Mouse (Mus musculus) C2C12 (cell line): ENCODE data around the gene Sparc. TPM values are rescaled to one million over a fixed set of nuclear protein-coding genes. Genes with fewer than 3 reads are reported as not detected.

Experiments
- H3K27me3 ChIP-seq: one replicate; pipeline ENCODE4 v1.6.1; 2011; ENCODE audit not compliant: control insufficient read depth, insufficient read depth, insufficient read length
- H3K36me3 ChIP-seq: one replicate; pipeline ENCODE4 v1.6.1; 2011; ENCODE audit not compliant: control insufficient read depth, insufficient read depth
- H3K4me3 ChIP-seq: one replicate; pipeline ENCODE4 v1.5.1; 2011; ENCODE audit warnings: mild to moderate bottlenecking, control low read depth; ENCODE audit not compliant: poor library complexity, insufficient read depth, severe bottlenecking
- H3K79me2 ChIP-seq: one replicate; pipeline ENCODE4 v1.6.1; 2011; ENCODE audit not compliant: control insufficient read depth, insufficient read depth
- H3K79me3 ChIP-seq: one replicate; pipeline ENCODE4 v1.6.1; 2011; ENCODE audit warnings: low read depth, control low read depth
- H3ac ChIP-seq: one replicate; pipeline ENCODE3; 2011; ENCODE audit warnings: low read depth; ENCODE audit not compliant: control insufficient read depth, insufficient read length
- CEBPB ChIP-seq: IDR thresholded peaks from one replicate; pipeline ENCODE4 v1.6.1; 2011; ENCODE audit warnings: low read depth, mild to moderate bottlenecking, control low read depth, moderate library complexity
- CTCF ChIP-seq: IDR thresholded peaks from one replicate; pipeline ENCODE4 v1.5.1; 2011; ENCODE audit not compliant: control insufficient read depth, insufficient read depth, insufficient read length
- FOSL1 ChIP-seq: IDR thresholded peaks from one replicate; pipeline ENCODE4 v1.8.0; 2011; ENCODE audit warnings: mild to moderate bottlenecking, low read length; ENCODE audit not compliant: poor library complexity, insufficient read depth, severe bottlenecking
- MAX ChIP-seq: IDR thresholded peaks from one replicate; pipeline ENCODE4 v1.6.1; 2011; ENCODE audit warnings: mild to moderate bottlenecking, control low read depth
- MYOD1 ChIP-seq: IDR thresholded peaks from one replicate; pipeline ENCODE4 v1.6.1; 2011; ENCODE audit warnings: low read depth; ENCODE audit not compliant: control insufficient read depth, insufficient read length
- MYOG ChIP-seq: IDR thresholded peaks from one replicate; pipeline ENCODE4 v1.6.1; 2011; ENCODE audit not compliant: control insufficient read depth, insufficient read length; ENCODE audit errors: extremely low read depth
- USF1 ChIP-seq: IDR thresholded peaks from one replicate; pipeline ENCODE4 v1.6.1; 2011; ENCODE audit warnings: low read depth, mild to moderate bottlenecking, control low read depth, moderate library complexity
- polyA plus RNA-seq: library from polyadenylated mRNA; unstranded; fragments of >200 nt; fragmentation: generic; extraction: Trizol; gene quantifications from one replicate; pipeline ENCODE4 v1.2.1, GENCODE M21; 2012; ENCODE audit warnings: missing spikeins

Gene Sparc
- polyA plus RNA-seq, 1 experiment, result 632 TPM

GRCm38 (mm10) chr11:55468611-55469047 is 45.6 kb upstream of the Sparc start:
- Histone ChIP-seq H3K36me3 (peaks cover 27% of the 10 kb centered on the region), H3K79me3 (peaks cover 38% of the 10 kb centered on the region), H3K4me3 (peak overlapping the region; percentile 39), H3K79me2 (peaks cover 42% of the 10 kb centered on the region), H3K27me3 (no peaks in the 10 kb centered on the region), H3ac (peak overlapping the region; percentile 81)
- TF ChIP-seq CTCF, result no peak
- TF ChIP-seq CEBPB, result no peak
- TF ChIP-seq MYOG, result no peak
- TF ChIP-seq FOSL1, result no peak
- no peak for TF ChIP-seq USF1
- no peak for TF ChIP-seq MYOD1
- TF ChIP-seq MAX, result no peak

GRCm38 (mm10) chr11:55468012-55468411 is 45.0 kb upstream of the Sparc start:
- peaks cover 32% of the 10 kb centered on the region for H3K79me3 ChIP-seq
- H3ac ChIP-seq, result peak overlapping the region; percentile 81
- peak overlapping the region; percentile 39 for H3K4me3 ChIP-seq
- TF ChIP-seq CEBPB, result no peak
- no peak for TF ChIP-seq FOSL1
- no peak for TF ChIP-seq MAX
- TF ChIP-seq CTCF, result no peak
- no peak for TF ChIP-seq USF1
- TF ChIP-seq MYOG, result no peak
- no peak for TF ChIP-seq MYOD1
- no peaks in the 10 kb centered on the region for H3K27me3 ChIP-seq
- peaks cover 36% of the 10 kb centered on the region for H3K79me2 ChIP-seq
- peaks cover 22% of the 10 kb centered on the region for H3K36me3 ChIP-seq

- H3ac ChIP-seq, result no peak overlapping the region
- TF ChIP-seq USF1 (no peak), MAX (no peak), MYOG (no peak), CTCF (no peak), MYOD1 (no peak), FOSL1 (no peak), CEBPB (no peak)
- H3K36me3 ChIP-seq, result no peaks in the 10 kb centered on the region
- peaks cover 7% of the 10 kb centered on the region for H3K79me3 ChIP-seq
- H3K79me2 ChIP-seq, result peaks cover 16% of the 10 kb centered on the region
- H3K27me3 ChIP-seq, result no peaks in the 10 kb centered on the region
- no peak overlapping the region for H3K4me3 ChIP-seq
Measured at GRCm38 (mm10) chr11:55465177-55465576, 42.2 kb upstream of the Sparc start.

GRCm38 (mm10) chr11:55464707-55465106 is 41.7 kb upstream of the Sparc start:
- no peaks in the 10 kb centered on the region for H3K36me3 ChIP-seq
- H3K79me2 ChIP-seq, result peaks cover 16% of the 10 kb centered on the region
- no peak overlapping the region for H3K4me3 ChIP-seq
- no peaks in the 10 kb centered on the region for H3K27me3 ChIP-seq
- no peak overlapping the region for H3ac ChIP-seq
- TF ChIP-seq USF1 (no peak), FOSL1 (no peak), CEBPB (no peak), MYOG (no peak), MAX (no peak), MYOD1 (no peak), CTCF (no peak)
- H3K79me3 ChIP-seq, result peaks cover 8% of the 10 kb centered on the region

- H3K79me3 ChIP-seq, result peaks cover 27% of the 10 kb centered on the region
- no peak overlapping the region for H3ac ChIP-seq
- no peaks in the 10 kb centered on the region for H3K36me3 ChIP-seq
- TF ChIP-seq MYOG (no peak), MAX (no peak), CTCF (no peak), CEBPB (no peak), USF1 (no peak), MYOD1 (no peak), FOSL1 (no peak)
- no peaks in the 10 kb centered on the region for H3K27me3 ChIP-seq
- H3K4me3 ChIP-seq, result no peak overlapping the region
- H3K79me2 ChIP-seq, result peaks cover 38% of the 10 kb centered on the region
Measured at GRCm38 (mm10) chr11:55462149-55462548, 39.2 kb upstream of the Sparc start.

- Histone ChIP-seq H3K4me3 (peak within 1 kb of the TSS; percentile 95), H3ac (peak within 1 kb of the TSS; percentile 89), H3K79me2 (peaks cover 47% of the 10 kb centered on the region), H3K36me3 (no peaks in the 10 kb centered on the region), H3K27me3 (no peaks in the 10 kb centered on the region), H3K79me3 (peaks cover 32% of the 10 kb centered on the region)
- TF ChIP-seq MYOG (no peak), USF1 (no peak), FOSL1 (no peak), CTCF (no peak), CEBPB (no peak), MYOD1 (no peak), MAX (no peak)
Measured at GRCm38 (mm10) chr11:55461019-55461645, 38.1 kb upstream of the Sparc start, which contains the start of gene Atox1. Atox1 (minus strand) TSS chr11:55461239.
